Mouse (Mus musculus) erythroblast, embryonic 14.5 days (primary cell): ENCODE data around the gene Gm3696. TPM values are rescaled to one million over a fixed set of nuclear protein-coding genes. Genes with fewer than 3 reads are reported as not detected.
"Not testable (repeated sequence)": the region's sequence is repeated elsewhere in the genome, so short reads cannot be mapped to it uniquely, and the experiment has no call there.

Experiments
- H3K27me3 ChIP-seq: 2 replicates; pipeline ENCODE4 v1.6.1; 2012; ENCODE audit warnings: inconsistent platforms; ENCODE audit not compliant: control insufficient read depth
- H3K36me3 ChIP-seq: 2 replicates; pipeline ENCODE4 v1.6.1; 2012; ENCODE audit warnings: mild to moderate bottlenecking, inconsistent platforms; ENCODE audit not compliant: control insufficient read depth
- H3K4me1 ChIP-seq: 2 replicates; pipeline ENCODE4 v1.6.1; 2012; ENCODE audit warnings: inconsistent platforms; ENCODE audit not compliant: control insufficient read depth
- H3K4me3 ChIP-seq: replicated peaks from 2 replicates; pipeline ENCODE3; 2012; ENCODE audit warnings: moderate library complexity, mild to moderate bottlenecking, inconsistent platforms
- H3K9me3 ChIP-seq: 2 replicates; pipeline ENCODE4 v1.6.1; 2012; ENCODE audit warnings: low read length, inconsistent platforms, mixed read lengths; ENCODE audit not compliant: control insufficient read depth
- polyA plus RNA-seq: library from polyadenylated mRNA; stranded (reverse); fragments of >175 nt; gene quantifications from 2 replicates; pipeline ENCODE4 v1.2.3, GENCODE M21; 2012

The Gm3696 gene
- not detected in 2 replicates for polyA plus RNA-seq

GRCm38 (mm10) chr14:7100521-7100920 lies at the start of gene Gm3696:
Gene Gm3696, minus strand, starts transcription at chr14:7100621.
- not testable (repeated sequence) for H3K27me3 ChIP-seq, H3K36me3 ChIP-seq, H3K4me1 ChIP-seq, H3K9me3 ChIP-seq, H3K4me3 ChIP-seq

GRCm38 (mm10) chr14:7125312-7125711 lies 24.9 kb upstream of the Gm3696 start, which contains the start of gene Gm6676:
Gene Gm6676, minus strand, starts transcription at chr14:7125412.
- H3K4me1 ChIP-seq, H3K4me3 ChIP-seq, H3K27me3 ChIP-seq, H3K36me3 ChIP-seq, H3K9me3 ChIP-seq: not testable (repeated sequence)

- H3K36me3 ChIP-seq, H3K4me1 ChIP-seq, H3K9me3 ChIP-seq, H3K27me3 ChIP-seq, H3K4me3 ChIP-seq: not testable (repeated sequence)
Measured at GRCm38 (mm10) chr14:7105124-7105802, 4.8 kb upstream of the Gm3696 start.

- H3K36me3 ChIP-seq, H3K9me3 ChIP-seq, H3K4me3 ChIP-seq, H3K27me3 ChIP-seq, H3K4me1 ChIP-seq: not testable (repeated sequence)
Measured at GRCm38 (mm10) chr14:7044870-7045269, 55.6 kb downstream of the Gm3696 start, which contains the start of gene Gm3685. Gene Gm3685, minus strand, starts transcription at chr14:7044970.

Other genes starting within 250 kb of the Gm3696 start
- not detected in 2 replicates for gene Gm3667, start 210.7 kb downstream of the Gm3696 start, polyA plus RNA-seq
- gene Gm6356, start 126.8 kb downstream of the Gm3696 start, polyA plus RNA-seq = not detected in 2 replicates
- 0.02 TPM in 1 of 2 replicates, not detected in the other for gene Gm10406, start 73.2 kb downstream of the Gm3696 start, polyA plus RNA-seq
- gene Gm3685, start 55.7 kb downstream of the Gm3696 start, polyA plus RNA-seq = not detected in 2 replicates
- not detected in 2 replicates for gene Gm6676, start 24.8 kb upstream of the Gm3696 start, polyA plus RNA-seq
- not detected in 2 replicates for gene Gm3512, start 73.9 kb upstream of the Gm3696 start, polyA plus RNA-seq
- gene Gm16434, start 93.9 kb upstream of the Gm3696 start, polyA plus RNA-seq = not detected in 2 replicates
- not detected in 2 replicates for gene Gm3727, start 164.1 kb upstream of the Gm3696 start, polyA plus RNA-seq
- gene Gm3739, start 214.4 kb upstream of the Gm3696 start, polyA plus RNA-seq = not detected in 2 replicates
- not detected in 2 replicates for gene Gm5797, start 231.8 kb upstream of the Gm3696 start, polyA plus RNA-seq